In genomic region chr3:75910768-75911167, GRCm38 (mm10) we compare ENCODE assay signal across 14 mouse cellular contexts. TPM values are rescaled to one million over a fixed set of nuclear protein-coding genes. Genes with fewer than 3 reads are reported as not detected.
DNase-seq lines count a peak whose midpoint lies in the region; ATAC-seq and TF ChIP-seq lines count a peak whose summit lies in the region.
"Had no signal": no experiment of that assay in that cellular context is flagged by ENCODE, and none has a peak within 500 bp of the region (broad histone marks: within the 10 kb centered on the region; RNA-seq: fewer than 3 reads in every experiment).

No protein-coding gene starts in this region.

- H3K9me3 ChIP-seq in hindbrain, embryonic 11.5 days (ENCODE audit: control insufficient read depth, low read length): no peaks in the 10 kb centered on the region
- no peaks in the 10 kb centered on the region for H3K9me3 ChIP-seq in hindbrain, embryonic 10.5 days
- H3K9me3 ChIP-seq in limb, embryonic 12.5 days: no peaks in the 10 kb centered on the region
- no peaks in the 10 kb centered on the region for H3K9me3 ChIP-seq in limb, embryonic 10.5 days (replicated peaks)
- H3K9me3 ChIP-seq in hindbrain, postnatal 0 days (ENCODE audit: low read length): no peaks in the 10 kb centered on the region
- H3K9me3 ChIP-seq in liver, postnatal 0 days (ENCODE audit: low read length): no peaks in the 10 kb centered on the region
- H3K9me3 ChIP-seq: embryonic facial prominence, embryonic 15.5 days; hindbrain, embryonic 15.5 days; megakaryocyte, embryonic 14.5 days had no signal

- no peaks in the 10 kb centered on the region for H3K36me3 ChIP-seq in hindbrain, embryonic 11.5 days (ENCODE audit: control insufficient read depth, insufficient read depth, low read length)
- peaks cover 10% of the 10 kb centered on the region for H3K36me3 ChIP-seq in hindbrain, embryonic 10.5 days
- H3K36me3 ChIP-seq in limb, embryonic 12.5 days: peaks cover 8% of the 10 kb centered on the region
- peaks cover 10% of the 10 kb centered on the region for H3K36me3 ChIP-seq in limb, embryonic 10.5 days
- no peaks in the 10 kb centered on the region for H3K36me3 ChIP-seq in hindbrain, postnatal 0 days (ENCODE audit: insufficient read depth, low read length)
- H3K36me3 ChIP-seq in liver, postnatal 0 days (replicated peaks; ENCODE audit: insufficient read depth, low read length): peaks cover 23% of the 10 kb centered on the region
- H3K36me3 ChIP-seq: embryonic facial prominence, embryonic 15.5 days; hindbrain, embryonic 15.5 days had no signal

- no peak for TF ChIP-seq EP300 in liver, postnatal 0 days (IDR thresholded peaks at IDR 0.05; ENCODE audit: low read depth)

- DNase-seq in hindbrain, embryonic 11.5 days (ENCODE audit: low spot score): no peak
- DNase-seq in hindbrain, embryonic 10.5 days (ENCODE audit: low spot score): no peak
- no peak for DNase-seq in limb, embryonic 10.5 days (ENCODE audit: low spot score)
- DNase-seq in hindbrain, postnatal 0 days (ENCODE audit: low spot score): no peak
- no peak for DNase-seq in frontal cortex, postnatal 14 days (ENCODE audit: low spot score in 2 of 2)
- DNase-seq in liver, postnatal 0 days: no peak
- DNase-seq: kidney, adult 18-20 months; liver had no signal

- TF ChIP-seq CTCF in hindbrain, postnatal 0 days (IDR thresholded peaks at IDR 0.05; ENCODE audit: low read depth): no peak
- no peak for TF ChIP-seq CTCF in liver, postnatal 0 days (IDR thresholded peaks at IDR 0.05; ENCODE audit: low read depth)

- peak; percentile 33; the same call in 1 of the 2 replicates for ATAC-seq in hindbrain, embryonic 11.5 days (ENCODE audit: low FRiP score)
- ATAC-seq in limb, embryonic 12.5 days (ENCODE audit: insufficient number of reproducible peaks, insufficient read depth, low FRiP score, low TSS enrichment, low read depth): 0 out of 2 replicates have a peak, but pooled peaks have one; percentile 56
- ATAC-seq in activated CD4-positive, CD25-positive, alpha-beta regulatory T cell, adult 4 months: peak; percentile 7
- peak; percentile 35; the same call in 1 of the 2 replicates for ATAC-seq in hindbrain, postnatal 0 days
- no peak for ATAC-seq in liver, postnatal 0 days

- no peak overlapping the region for H3K9ac ChIP-seq in hindbrain, embryonic 11.5 days (ENCODE audit: low read depth, low read length)
- H3K9ac ChIP-seq in limb, embryonic 12.5 days (replicated peaks): no peak overlapping the region
- H3K9ac ChIP-seq in hindbrain, postnatal 0 days (replicated peaks; ENCODE audit: low read length): no peak overlapping the region
- no peak overlapping the region for H3K9ac ChIP-seq in liver, postnatal 0 days (replicated peaks)
- H3K9ac ChIP-seq: embryonic facial prominence, embryonic 15.5 days; hindbrain, embryonic 15.5 days had no signal

- H3K27me3 ChIP-seq in hindbrain, embryonic 11.5 days (ENCODE audit: control insufficient read depth, insufficient read depth, low read length): no peaks in the 10 kb centered on the region
- H3K27me3 ChIP-seq in hindbrain, embryonic 10.5 days (ENCODE audit: insufficient read depth, poor library complexity, severe bottlenecking): no peaks in the 10 kb centered on the region
- H3K27me3 ChIP-seq in limb, embryonic 12.5 days: no peaks in the 10 kb centered on the region
- H3K27me3 ChIP-seq in limb, embryonic 10.5 days (ENCODE audit: low read depth, poor library complexity, severe bottlenecking): no peaks in the 10 kb centered on the region
- no peaks in the 10 kb centered on the region for H3K27me3 ChIP-seq in hindbrain, postnatal 0 days (ENCODE audit: insufficient read depth, low read length)
- no peaks in the 10 kb centered on the region for H3K27me3 ChIP-seq in liver, postnatal 0 days (ENCODE audit: insufficient read depth, low read length)
- H3K27me3 ChIP-seq: embryonic facial prominence, embryonic 15.5 days; hindbrain, embryonic 15.5 days; megakaryocyte, embryonic 14.5 days had no signal

- H3K4me2 ChIP-seq in hindbrain, embryonic 11.5 days (replicated peaks; ENCODE audit: low read depth, low read length): no peak overlapping the region
- H3K4me2 ChIP-seq in limb, embryonic 12.5 days: no peak overlapping the region
- H3K4me2 ChIP-seq in hindbrain, postnatal 0 days (ENCODE audit: low read depth, low read length): no peak overlapping the region
- no peak overlapping the region for H3K4me2 ChIP-seq in liver, postnatal 0 days (ENCODE audit: low read depth, low read length)
- H3K4me2 ChIP-seq: embryonic facial prominence, embryonic 15.5 days; hindbrain, embryonic 15.5 days had no signal

- no peak overlapping the region for H3K27ac ChIP-seq in hindbrain, embryonic 11.5 days (ENCODE audit: low read depth, low read length)
- H3K27ac ChIP-seq in hindbrain, embryonic 10.5 days: no peak overlapping the region
- H3K27ac ChIP-seq in limb, embryonic 12.5 days: no peak overlapping the region
- H3K27ac ChIP-seq in limb, embryonic 10.5 days: no peak overlapping the region
- no peak overlapping the region for H3K27ac ChIP-seq in hindbrain, postnatal 0 days
- no peak overlapping the region for H3K27ac ChIP-seq in liver, postnatal 0 days (ENCODE audit: low read depth)
- H3K27ac ChIP-seq: embryonic facial prominence, embryonic 15.5 days; hindbrain, embryonic 15.5 days had no signal

- no peaks in the 10 kb centered on the region for H3K4me1 ChIP-seq in hindbrain, embryonic 11.5 days (replicated peaks; ENCODE audit: control insufficient read depth, insufficient read depth, low read length)
- peaks cover 13% of the 10 kb centered on the region; the same call in 1 of the 2 replicates for H3K4me1 ChIP-seq in hindbrain, embryonic 10.5 days (replicated peaks)
- H3K4me1 ChIP-seq in limb, embryonic 12.5 days (replicated peaks): no peaks in the 10 kb centered on the region
- H3K4me1 ChIP-seq in limb, embryonic 10.5 days: no peaks in the 10 kb centered on the region
- no peaks in the 10 kb centered on the region for H3K4me1 ChIP-seq in hindbrain, postnatal 0 days (ENCODE audit: insufficient read depth, low read length)
- peaks cover 4% of the 10 kb centered on the region; the same call in 1 of the 2 replicates for H3K4me1 ChIP-seq in liver, postnatal 0 days (ENCODE audit: insufficient read depth)
- H3K4me1 ChIP-seq: embryonic facial prominence, embryonic 15.5 days had no signal

- no peak overlapping the region for H3K4me3 ChIP-seq in hindbrain, embryonic 11.5 days (ENCODE audit: low read depth, low read length)
- no peak overlapping the region for H3K4me3 ChIP-seq in hindbrain, embryonic 10.5 days
- no peak overlapping the region for H3K4me3 ChIP-seq in limb, embryonic 12.5 days (replicated peaks)
- no peak overlapping the region for H3K4me3 ChIP-seq in limb, embryonic 10.5 days
- H3K4me3 ChIP-seq in hindbrain, postnatal 0 days (ENCODE audit: low read length): no peak overlapping the region
- no peak overlapping the region for H3K4me3 ChIP-seq in liver, postnatal 0 days (ENCODE audit: low read depth, low read length)
- H3K4me3 ChIP-seq: embryonic facial prominence, embryonic 15.5 days; hindbrain, embryonic 15.5 days; megakaryocyte, embryonic 14.5 days; myocyte had no signal

RNA-seq across cellular contexts. Expression of gene Golim4, which starts 46.0 kb away (rescaled TPM):
- 42.5 and 54.9 TPM in 2 replicates for polyA plus RNA-seq in hindbrain, embryonic 11.5 days (2014; fragmentation: Nextera tagmentation; extraction: Ambion mirVana)
- 45.0 and 56.2 TPM in 2 replicates for polyA plus RNA-seq in hindbrain, embryonic 10.5 days (2016; fragmentation: Nextera tagmentation; extraction: Ambion mirVana)
- polyA plus RNA-seq in limb, embryonic 12.5 days (2016; fragmentation: Nextera tagmentation; extraction: Ambion mirVana): 52.7 and 56.8 TPM in 2 replicates
- 38.1 and 48.7 TPM in 2 replicates for polyA plus RNA-seq in limb, embryonic 10.5 days (2016; fragmentation: Nextera tagmentation; extraction: Ambion mirVana)
- 1 to 10 TPM; 8.5 to 8.7 TPM for polyA plus RNA-seq in activated CD4-positive, CD25-positive, alpha-beta regulatory T cell, adult 4 months (2017; shearing (Covaris generic))
- 15.1 and 22.5 TPM in 2 replicates for total RNA-seq in hindbrain, postnatal 0 days (2014; rRNA removed)
- 21.6 and 23.3 TPM in 2 replicates for polyA plus RNA-seq in hindbrain, postnatal 0 days (2015; fragmentation: Nextera tagmentation; extraction: Ambion mirVana)
- polyA plus RNA-seq in liver, postnatal 0 days (2015; fragmentation: Nextera tagmentation; extraction: Ambion mirVana): 24.7 and 29.1 TPM in 2 replicates
